Mouse (Mus musculus): ENCODE measurements around the gene E130309D02Rik. TPM values are rescaled to one million over a fixed set of nuclear protein-coding genes. Genes with fewer than 3 reads are reported as not detected.

E130309D02Rik gene
- polyA plus RNA-seq, 1 experiment from 2014 or later = 14.7 TPM

DNA sequence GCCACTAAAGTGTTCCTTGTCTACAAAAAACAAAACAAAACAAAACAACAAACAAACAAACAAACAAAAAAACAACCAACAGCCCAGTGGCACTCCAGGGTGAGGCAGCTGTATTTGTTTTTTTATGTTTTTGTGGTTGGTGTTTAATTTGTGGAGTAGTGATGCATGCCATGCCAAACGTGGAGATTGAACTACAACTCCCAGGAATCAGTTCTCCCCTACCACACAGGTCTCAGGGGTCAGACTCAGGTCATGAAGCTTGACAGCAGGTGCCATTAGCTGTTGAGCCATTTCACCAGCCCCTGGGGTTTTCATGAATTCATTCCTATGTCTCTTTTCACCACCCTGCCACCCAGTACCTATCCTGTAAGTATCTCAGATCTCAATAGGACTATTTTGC is 49.8 kb downstream of the E130309D02Rik start:
- no peaks in the 10 kb centered on the region for H3K27me3 ChIP-seq (replicated peaks; ENCODE audit: control insufficient read depth, insufficient read depth, low read length)
- no peak overlapping the region for H3K4me3 ChIP-seq (ENCODE audit: low read depth, low read length)
- H3K9ac ChIP-seq (ENCODE audit: low read depth, low read length) = no peak overlapping the region
- H3K4me1 ChIP-seq (replicated peaks; ENCODE audit: control insufficient read depth, insufficient read depth, low read length) = 0 out of 2 replicates have a peak, but pooled peaks cover 3% of the 10 kb centered on the region
- H3K4me2 ChIP-seq (replicated peaks; ENCODE audit: low read depth) = no peak overlapping the region
- ATAC-seq = no peak
- H3K27ac ChIP-seq (ENCODE audit: low read depth, low read length) = no peak overlapping the region
- no peak for TF ChIP-seq CTCF (IDR thresholded peaks at IDR 0.05; ENCODE audit: low read depth)
- no peaks in the 10 kb centered on the region for H3K9me3 ChIP-seq (ENCODE audit: control insufficient read depth)
- 50% methylated on average over 1 of the region's 1 CpGs for WGBS
- peaks cover 17% of the 10 kb centered on the region; the same call in 1 of the 2 replicates for H3K36me3 ChIP-seq (ENCODE audit: control insufficient read depth, insufficient read depth)

DNA sequence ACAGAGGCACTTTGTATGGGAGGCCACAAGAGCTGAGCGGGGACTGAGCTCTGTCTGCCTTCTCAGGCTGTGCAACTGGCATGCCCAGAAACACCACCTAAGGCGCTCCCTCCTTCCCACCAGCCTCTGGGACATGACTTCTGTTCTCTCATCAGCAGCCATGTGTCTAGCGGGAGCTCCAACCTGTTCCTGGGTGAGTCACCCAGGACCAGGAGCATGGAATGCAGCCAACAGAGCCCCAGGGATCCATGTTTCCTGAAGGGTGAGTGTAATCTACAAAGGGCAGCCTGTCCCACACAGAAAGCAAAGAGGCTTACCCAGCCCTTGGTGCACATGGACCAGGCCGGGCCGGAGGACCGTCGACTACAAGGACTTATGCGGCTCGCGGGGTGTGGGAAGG is 50.5 kb downstream of the E130309D02Rik start:
- Histone ChIP-seq H3K27ac (ENCODE audit: low read depth, low read length) (no peak overlapping the region; the same call in 1 of the 2 replicates), H3K27me3 (replicated peaks; ENCODE audit: control insufficient read depth, insufficient read depth, low read length) (no peaks in the 10 kb centered on the region), H3K9me3 (ENCODE audit: control insufficient read depth) (no peaks in the 10 kb centered on the region), H3K9ac (ENCODE audit: low read depth, low read length) (no peak overlapping the region), H3K36me3 (ENCODE audit: control insufficient read depth, insufficient read depth) (peaks cover 19% of the 10 kb centered on the region; the same call in 1 of the 2 replicates), H3K4me3 (ENCODE audit: low read depth, low read length) (no peak overlapping the region), H3K4me2 (replicated peaks; ENCODE audit: low read depth) (no peak overlapping the region), H3K4me1 (replicated peaks; ENCODE audit: control insufficient read depth, insufficient read depth, low read length) (no peaks in the 10 kb centered on the region)
- WGBS = 95% methylated on average over 10 of the region's 10 CpGs
- no peak for TF ChIP-seq CTCF (IDR thresholded peaks at IDR 0.05; ENCODE audit: low read depth)
- ATAC-seq = no peak

- Histone ChIP-seq H3K9me3 (ENCODE audit: control insufficient read depth) (no peaks in the 10 kb centered on the region), H3K36me3 (ENCODE audit: control insufficient read depth, insufficient read depth) (peaks cover 27% of the 10 kb centered on the region; the same call in 1 of the 2 replicates), H3K4me1 (replicated peaks; ENCODE audit: control insufficient read depth, insufficient read depth, low read length) (no peaks in the 10 kb centered on the region), H3K27ac (ENCODE audit: low read depth, low read length) (no peak overlapping the region), H3K4me2 (replicated peaks; ENCODE audit: low read depth) (no peak overlapping the region), H3K27me3 (replicated peaks; ENCODE audit: control insufficient read depth, insufficient read depth, low read length) (no peaks in the 10 kb centered on the region), H3K4me3 (ENCODE audit: low read depth, low read length) (no peak overlapping the region), H3K9ac (ENCODE audit: low read depth, low read length) (no peak overlapping the region)
- no peak for ATAC-seq
- 92% methylated on average over 8 of the region's 8 CpGs for WGBS
- TF ChIP-seq CTCF (IDR thresholded peaks at IDR 0.05; ENCODE audit: low read depth) = no peak
These were observed 53.5 kb downstream of the E130309D02Rik start for GRCm38 (mm10) chr5:143261636-143262035.

DNA sequence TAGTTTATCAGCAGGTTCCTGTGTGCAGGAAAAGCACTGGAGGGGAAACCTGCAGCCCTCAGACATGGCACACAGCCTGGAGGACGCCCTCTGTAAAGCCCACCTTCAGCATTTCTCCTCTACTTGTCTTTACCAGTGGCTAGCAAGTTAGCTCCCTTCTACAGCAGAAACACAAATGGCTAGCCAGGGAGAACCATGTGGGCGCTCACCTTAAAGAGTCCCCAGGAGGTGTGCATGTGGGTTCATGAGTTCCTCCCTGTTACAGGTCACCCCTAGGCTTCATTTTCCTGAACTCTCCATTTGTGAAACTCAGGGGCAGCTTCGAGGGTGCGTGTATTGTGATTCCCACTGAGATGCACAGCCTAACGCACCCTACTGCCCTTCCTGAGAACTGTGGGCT is 59.4 kb downstream of the E130309D02Rik start:
- Histone ChIP-seq H3K9ac (ENCODE audit: low read depth, low read length) (no peak overlapping the region), H3K4me1 (replicated peaks; ENCODE audit: control insufficient read depth, insufficient read depth, low read length) (no peaks in the 10 kb centered on the region), H3K4me3 (ENCODE audit: low read depth, low read length) (no peak overlapping the region), H3K27ac (ENCODE audit: low read depth, low read length) (no peak overlapping the region), H3K4me2 (replicated peaks; ENCODE audit: low read depth) (no peak overlapping the region), H3K9me3 (ENCODE audit: control insufficient read depth) (peaks cover 6% of the 10 kb centered on the region; the same call in 1 of the 2 replicates), H3K27me3 (replicated peaks; ENCODE audit: control insufficient read depth, insufficient read depth, low read length) (peaks cover 47% of the 10 kb centered on the region), H3K36me3 (ENCODE audit: control insufficient read depth, insufficient read depth) (peaks cover 26% of the 10 kb centered on the region)
- no peak for TF ChIP-seq CTCF (IDR thresholded peaks at IDR 0.05; ENCODE audit: low read depth)
- ATAC-seq = no peak
- 90% methylated on average over 5 of the region's 5 CpGs for WGBS

GRCm38 (mm10) chr5:143255131-143255519 is 60.0 kb downstream of the E130309D02Rik start:
- H3K9ac ChIP-seq (ENCODE audit: low read depth, low read length) = no peak overlapping the region
- H3K4me2 ChIP-seq (replicated peaks; ENCODE audit: low read depth) = no peak overlapping the region
- H3K4me1 ChIP-seq (replicated peaks; ENCODE audit: control insufficient read depth, insufficient read depth, low read length) = no peaks in the 10 kb centered on the region
- H3K27me3 ChIP-seq (replicated peaks; ENCODE audit: control insufficient read depth, insufficient read depth, low read length) = peaks cover 47% of the 10 kb centered on the region
- peaks cover 6% of the 10 kb centered on the region; the same call in 1 of the 2 replicates for H3K9me3 ChIP-seq (ENCODE audit: control insufficient read depth)
- TF ChIP-seq CTCF (IDR thresholded peaks at IDR 0.05; ENCODE audit: low read depth) = no peak
- no peak overlapping the region for H3K4me3 ChIP-seq (ENCODE audit: low read depth, low read length)
- WGBS = 76% methylated on average over 24 of the region's 24 CpGs
- no peak for ATAC-seq
- H3K27ac ChIP-seq (ENCODE audit: low read depth, low read length) = no peak overlapping the region
- H3K36me3 ChIP-seq (ENCODE audit: control insufficient read depth, insufficient read depth) = peaks cover 22% of the 10 kb centered on the region

- TF ChIP-seq CTCF (IDR thresholded peaks at IDR 0.05; ENCODE audit: low read depth) = no peak
- ATAC-seq = no peak
- peak overlapping the region; percentile 40 for H3K4me3 ChIP-seq (ENCODE audit: low read depth, low read length)
- no peak overlapping the region for H3K4me2 ChIP-seq (replicated peaks; ENCODE audit: low read depth)
- H3K4me1 ChIP-seq (replicated peaks; ENCODE audit: control insufficient read depth, insufficient read depth, low read length) = no peaks in the 10 kb centered on the region
- WGBS = 58% methylated on average over 66 of the region's 66 CpGs
- peaks cover 47% of the 10 kb centered on the region for H3K27me3 ChIP-seq (replicated peaks; ENCODE audit: control insufficient read depth, insufficient read depth, low read length)
- peaks cover 22% of the 10 kb centered on the region for H3K36me3 ChIP-seq (ENCODE audit: control insufficient read depth, insufficient read depth)
- no peak overlapping the region for H3K27ac ChIP-seq (ENCODE audit: low read depth, low read length)
- no peak overlapping the region for H3K9ac ChIP-seq (ENCODE audit: low read depth, low read length)
- peaks cover 6% of the 10 kb centered on the region; the same call in 1 of the 2 replicates for H3K9me3 ChIP-seq (ENCODE audit: control insufficient read depth)
These were observed 60.6 kb downstream of the E130309D02Rik start for GRCm38 (mm10) chr5:143254487-143255130.
